Mouse (Mus musculus): ENCODE measurements around the gene Cdhr2.
A peak's percentile ranks its signal among the peaks of the same experiment; 100 is the strongest.

Gene Cdhr2

GRCm38 (mm10) chr13:54701243-54701642 is at the start of gene Cdhr2:
Cdhr2 (plus strand) TSS chr13:54701461.
- DNase-seq, result peak; percentile 29

- no peak for DNase-seq
These were observed 40.4 kb upstream of the Cdhr2 start for GRCm38 (mm10) chr13:54660877-54661276.

- no peak for DNase-seq
These were observed 39.9 kb upstream of the Cdhr2 start for GRCm38 (mm10) chr13:54661358-54661757.

GRCm38 (mm10) chr13:54663999-54664398 is 37.3 kb upstream of the Cdhr2 start:
- no peak for DNase-seq

- no peak for DNase-seq
These were observed 36.8 kb upstream of the Cdhr2 start for GRCm38 (mm10) chr13:54664509-54664908.

- DNase-seq, result no peak
These were observed 36.2 kb upstream of the Cdhr2 start for GRCm38 (mm10) chr13:54665062-54665461.

GRCm38 (mm10) chr13:54670491-54670890 is 30.8 kb upstream of the Cdhr2 start:
- DNase-seq, result no peak

- no peak for DNase-seq
These were observed 25.2 kb upstream of the Cdhr2 start for GRCm38 (mm10) chr13:54675895-54676590.

GRCm38 (mm10) chr13:54678263-54678662 is 23.0 kb upstream of the Cdhr2 start:
- DNase-seq, result no peak

- peak; percentile 92 for DNase-seq
These were observed 20.9 kb upstream of the Cdhr2 start for GRCm38 (mm10) chr13:54680184-54680853.

GRCm38 (mm10) chr13:54681291-54681690 is 20.0 kb upstream of the Cdhr2 start:
- DNase-seq, result peak; percentile 69

GRCm38 (mm10) chr13:54683301-54683700 is 18.0 kb upstream of the Cdhr2 start:
- no peak for DNase-seq

GRCm38 (mm10) chr13:54684140-54684896 is 16.9 kb upstream of the Cdhr2 start:
- no peak for DNase-seq

GRCm38 (mm10) chr13:54685174-54685573 is 16.1 kb upstream of the Cdhr2 start:
- DNase-seq, result peak; percentile 61

- DNase-seq, result peak; percentile 49
These were observed 14.9 kb upstream of the Cdhr2 start for GRCm38 (mm10) chr13:54686139-54687053.

GRCm38 (mm10) chr13:54687096-54687495 is 14.2 kb upstream of the Cdhr2 start:
- DNase-seq, result peak; percentile 72

- DNase-seq, result peak; percentile 97
These were observed 13.5 kb upstream of the Cdhr2 start for GRCm38 (mm10) chr13:54687575-54688424.

- no peak for DNase-seq
These were observed 11.0 kb upstream of the Cdhr2 start for GRCm38 (mm10) chr13:54690151-54690740.

- no peak for DNase-seq
These were observed 9.5 kb upstream of the Cdhr2 start for GRCm38 (mm10) chr13:54691737-54692136.

GRCm38 (mm10) chr13:54692711-54693557 is 8.3 kb upstream of the Cdhr2 start:
- DNase-seq, result peak; percentile 24

Data from liver (tissue).